Mouse (Mus musculus): Measurements from ENCODE around the gene Cpm.

GRCm38 (mm10) chr10:117708856-117709255 lies 79.6 kb downstream of the Cpm start:
- TF ChIP-seq CTCF (IDR thresholded peaks at IDR 0.05; ENCODE audit: extremely low read depth, insufficient read depth, low read length) (no peak), POLR2A (IDR thresholded peaks at IDR 0.05; ENCODE audit: extremely low read depth, insufficient read depth, low read length) (no peak)
